Mouse (Mus musculus) forebrain, embryonic 15.5 days (tissue): ENCODE measurements around the gene Dgcr2. TPM values are rescaled to one million over a fixed set of nuclear protein-coding genes. Genes with fewer than 3 reads are reported as not detected.
A peak's percentile ranks its signal among the peaks of the same experiment; 100 is the strongest.

Source experiments
- ATAC-seq: fragments of 200-750 bp; cut with Nextera tagmentation; replicated peaks from 2 replicates; pipeline ENCODE4 v1.8.0; 2017; ENCODE audit warnings: mild to moderate bottlenecking, moderate TSS enrichment, moderate library complexity
- H3K27ac ChIP-seq: fragments of 300-500 bp; sonication (generic); replicated peaks from 2 replicates; pipeline ENCODE4 v1.5.1; 2015; ENCODE audit warnings: mild to moderate bottlenecking, inconsistent platforms
- H3K27me3 ChIP-seq: fragments of 300-500 bp; sonication (generic); 2 replicates; pipeline ENCODE4 v1.6.1; 2015; ENCODE audit warnings: inconsistent platforms
- H3K36me3 ChIP-seq: fragments of 300-500 bp; sonication (generic); 2 replicates; pipeline ENCODE4 v1.6.1; 2015; ENCODE audit warnings: mild to moderate bottlenecking, inconsistent platforms
- H3K4me1 ChIP-seq: fragments of 300-500 bp; sonication (generic); 2 replicates; pipeline ENCODE4 v1.6.1; 2015; ENCODE audit warnings: inconsistent platforms
- H3K4me2 ChIP-seq: fragments of 300-500 bp; sonication (generic); replicated peaks from 2 replicates; pipeline ENCODE4 v1.6.1; 2015; ENCODE audit warnings: mild to moderate bottlenecking, inconsistent platforms
- H3K4me3 ChIP-seq: fragments of 300-500 bp; sonication (generic); 2 replicates; pipeline ENCODE4 v1.5.1; 2015; ENCODE audit warnings: mild to moderate bottlenecking, inconsistent platforms
- H3K9ac ChIP-seq: fragments of 300-500 bp; sonication (generic); replicated peaks from 2 replicates; pipeline ENCODE4 v1.6.1; 2015; ENCODE audit warnings: mild to moderate bottlenecking, inconsistent platforms
- H3K9me3 ChIP-seq: fragments of 300-500 bp; sonication (generic); 2 replicates; pipeline ENCODE4 v1.6.1; 2016; ENCODE audit warnings: inconsistent platforms
- WGBS: fragments of 180-500 bp; shearing (Covaris S2); methylation state at CpG from one replicate; pipeline ENCODE4 v1.1.7; 2015; ENCODE audit warnings: mixed read lengths; 5-methylcytosine and 5-hydroxymethylcytosine counted together
- polyA plus RNA-seq: library from polyadenylated mRNA; unstranded; fragments of >200 nt; fragmentation: Nextera tagmentation; extraction: Ambion mirVana; gene quantifications from 2 replicates; pipeline ENCODE4 v1.2.1, GENCODE M21; 2015

Gene Dgcr2
- polyA plus RNA-seq, 1 experiment from 2014 or later = 99.8 TPM

DNA sequence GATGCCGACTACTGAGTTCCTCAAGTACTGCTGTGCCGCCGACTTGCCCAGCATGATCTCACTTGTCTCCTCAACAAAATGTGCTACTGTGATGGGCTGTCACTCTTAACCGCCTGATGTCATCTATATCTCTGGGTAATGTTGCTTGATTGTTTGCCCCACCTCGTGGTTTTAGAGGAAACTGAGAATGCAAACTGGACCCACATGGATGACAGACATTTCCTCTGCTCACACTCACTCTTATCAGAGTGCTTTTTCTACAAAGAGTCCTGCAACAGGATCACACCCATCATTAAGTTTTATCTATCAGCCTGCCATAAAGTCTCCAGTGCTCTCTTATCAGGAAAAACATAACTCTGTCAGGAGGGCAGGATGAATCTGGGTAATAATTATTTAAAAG lies 27.1 kb downstream of the Dgcr2 start:
- 92% methylated on average over 5 of the region's 5 CpGs for WGBS
- H3K27me3 ChIP-seq = no peaks in the 10 kb centered on the region
- no peak for ATAC-seq

DNA sequence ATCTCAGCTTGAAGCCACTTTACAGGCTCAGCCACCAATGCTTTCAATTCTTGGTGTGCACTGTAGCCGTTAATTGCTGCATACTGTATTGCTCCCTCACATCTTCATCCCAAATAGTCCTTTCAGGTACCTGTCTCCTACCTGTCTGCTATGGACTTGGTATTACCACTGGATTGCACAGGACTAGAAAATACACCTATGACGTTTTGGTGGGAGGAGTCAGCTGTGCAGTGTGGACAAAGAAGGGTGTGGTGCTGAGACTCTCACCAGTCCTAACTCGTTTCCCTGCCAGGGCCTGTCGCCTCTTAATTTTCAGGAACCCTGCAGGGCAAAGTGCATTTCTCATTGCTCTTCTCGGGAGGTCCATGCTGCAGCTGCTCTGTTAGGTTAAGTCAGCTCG lies 32.6 kb downstream of the Dgcr2 start:
- Histone ChIP-seq H3K4me3 (no peak overlapping the region), H3K27me3 (no peaks in the 10 kb centered on the region), H3K9me3 (no peaks in the 10 kb centered on the region), H3K4me2 (no peak overlapping the region), H3K27ac (no peak overlapping the region), H3K4me1 (no peaks in the 10 kb centered on the region), H3K9ac (no peak overlapping the region), H3K36me3 (peaks cover 11% of the 10 kb centered on the region; the same call in 1 of the 2 replicates)
- WGBS = 73% methylated on average over 6 of the region's 6 CpGs
- no peak for ATAC-seq

More for the DNA sequence above, 27.1 kb downstream of the Dgcr2 start:
- Histone ChIP-seq H3K4me2 (no peak overlapping the region), H3K27ac (no peak overlapping the region), H3K4me3 (no peak overlapping the region), H3K9ac (no peak overlapping the region), H3K4me1 (no peaks in the 10 kb centered on the region), H3K36me3 (peaks cover 26% of the 10 kb centered on the region; the same call in 1 of the 2 replicates), H3K9me3 (no peaks in the 10 kb centered on the region)

DNA sequence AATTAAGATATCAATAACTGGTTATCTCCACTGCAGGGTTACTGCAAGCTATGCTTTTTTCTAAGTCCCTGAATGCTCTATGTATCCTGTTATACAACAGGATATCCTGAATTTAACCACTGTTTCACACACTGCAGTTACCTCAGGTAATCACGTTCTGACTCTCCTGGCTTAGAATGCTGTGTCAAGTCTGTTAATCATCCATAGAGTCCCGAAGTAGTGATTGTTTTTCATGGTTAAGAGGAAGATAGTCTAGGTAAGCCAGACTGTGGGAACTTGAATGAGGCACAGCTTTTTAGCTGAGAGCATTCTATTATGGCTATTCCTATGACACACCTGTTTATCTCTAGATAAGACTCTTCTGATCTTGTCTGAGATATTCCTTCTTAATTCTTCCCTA lies 33.1 kb downstream of the Dgcr2 start:
- H3K27me3 ChIP-seq = no peaks in the 10 kb centered on the region
- WGBS = 92% methylated on average over 2 of the region's 2 CpGs
- ATAC-seq = no peak

DNA sequence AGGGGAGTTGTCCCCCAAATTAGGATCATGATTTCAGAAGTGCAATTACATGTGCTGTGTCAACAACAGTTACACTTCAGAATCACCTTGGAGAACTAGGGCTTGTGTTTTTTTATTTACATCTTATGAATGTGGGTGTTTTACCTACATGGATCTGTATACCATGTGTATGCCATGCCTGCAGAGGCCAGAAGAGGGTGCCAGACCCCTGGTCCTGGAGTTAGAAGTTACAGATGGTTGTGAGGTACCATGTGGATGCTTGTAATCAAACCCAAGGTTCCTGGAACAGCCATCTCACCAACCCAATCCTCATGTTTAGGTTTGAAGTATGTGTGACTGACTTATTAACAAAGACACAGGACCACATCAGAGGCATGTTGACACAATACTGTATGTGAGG lies 39.8 kb downstream of the Dgcr2 start:
- no peak for ATAC-seq
- no peak overlapping the region for H3K9ac ChIP-seq
- H3K36me3 ChIP-seq = peaks cover 60% of the 10 kb centered on the region
- H3K4me2 ChIP-seq = no peak overlapping the region
- no peak overlapping the region for H3K27ac ChIP-seq
- no peaks in the 10 kb centered on the region for H3K27me3 ChIP-seq
- H3K4me3 ChIP-seq = no peak overlapping the region
- H3K9me3 ChIP-seq = no peaks in the 10 kb centered on the region
- no peaks in the 10 kb centered on the region for H3K4me1 ChIP-seq

More for the DNA sequence above, 33.1 kb downstream of the Dgcr2 start:
- Histone ChIP-seq H3K4me2 (no peak overlapping the region), H3K4me3 (no peak overlapping the region), H3K9me3 (no peaks in the 10 kb centered on the region), H3K36me3 (peaks cover 9% of the 10 kb centered on the region; the same call in 1 of the 2 replicates), H3K4me1 (no peaks in the 10 kb centered on the region), H3K27ac (no peak overlapping the region), H3K9ac (no peak overlapping the region)

DNA sequence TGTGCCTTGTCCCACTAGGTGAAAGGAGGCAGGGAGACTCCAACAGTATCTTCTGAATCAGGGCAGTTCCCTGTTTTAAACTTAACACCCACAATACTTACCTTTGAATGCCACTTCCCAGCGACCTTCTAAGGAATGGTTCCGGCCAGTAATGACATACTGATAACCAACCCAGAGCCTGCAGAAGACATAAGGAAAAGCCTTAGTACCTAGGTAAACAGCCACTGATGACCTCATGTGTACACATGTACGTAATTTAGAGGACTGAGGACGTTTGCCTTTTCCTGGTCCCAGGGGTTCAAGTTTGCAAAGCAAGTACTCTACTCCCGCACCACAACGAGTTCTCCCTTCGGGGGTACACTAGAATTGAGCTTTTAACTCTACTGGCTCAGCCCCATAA lies 41.2 kb downstream of the Dgcr2 start:
- no peak overlapping the region for H3K9ac ChIP-seq
- no peak overlapping the region for H3K4me3 ChIP-seq
- no peaks in the 10 kb centered on the region for H3K9me3 ChIP-seq
- no peak overlapping the region for H3K4me2 ChIP-seq
- H3K27ac ChIP-seq = no peak overlapping the region
- no peaks in the 10 kb centered on the region for H3K27me3 ChIP-seq
- ATAC-seq = no peak
- WGBS = 93% methylated on average over 7 of the region's 7 CpGs
- H3K4me1 ChIP-seq = no peaks in the 10 kb centered on the region
- H3K36me3 ChIP-seq = peaks cover 72% of the 10 kb centered on the region

DNA sequence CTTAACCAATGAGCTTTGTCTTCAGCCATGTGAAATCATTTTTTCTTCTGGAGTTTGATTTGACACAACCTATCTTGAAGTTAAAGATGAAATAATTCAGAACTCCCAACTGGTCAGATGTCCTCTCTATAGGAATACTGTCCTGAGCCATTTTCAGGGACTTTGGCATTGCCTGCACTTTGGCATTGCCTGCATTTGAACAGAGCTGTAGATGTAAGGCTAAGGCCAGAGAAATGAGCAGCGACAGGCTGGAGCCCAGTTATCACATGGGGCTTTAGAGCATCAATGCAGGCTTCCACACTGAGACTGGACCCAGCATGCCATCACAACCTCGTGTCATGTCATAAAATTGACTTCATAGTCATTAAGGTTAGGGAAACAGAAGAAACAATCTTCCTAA lies 45.1 kb downstream of the Dgcr2 start:
- no peaks in the 10 kb centered on the region for H3K9me3 ChIP-seq
- peaks cover 82% of the 10 kb centered on the region for H3K36me3 ChIP-seq
- H3K27me3 ChIP-seq = no peaks in the 10 kb centered on the region
- H3K27ac ChIP-seq = no peak overlapping the region
- H3K4me2 ChIP-seq = no peak overlapping the region
- no peaks in the 10 kb centered on the region for H3K4me1 ChIP-seq
- WGBS = 98% methylated on average over 2 of the region's 2 CpGs
- no peak overlapping the region for H3K4me3 ChIP-seq
- no peak for ATAC-seq
- no peak overlapping the region for H3K9ac ChIP-seq

DNA sequence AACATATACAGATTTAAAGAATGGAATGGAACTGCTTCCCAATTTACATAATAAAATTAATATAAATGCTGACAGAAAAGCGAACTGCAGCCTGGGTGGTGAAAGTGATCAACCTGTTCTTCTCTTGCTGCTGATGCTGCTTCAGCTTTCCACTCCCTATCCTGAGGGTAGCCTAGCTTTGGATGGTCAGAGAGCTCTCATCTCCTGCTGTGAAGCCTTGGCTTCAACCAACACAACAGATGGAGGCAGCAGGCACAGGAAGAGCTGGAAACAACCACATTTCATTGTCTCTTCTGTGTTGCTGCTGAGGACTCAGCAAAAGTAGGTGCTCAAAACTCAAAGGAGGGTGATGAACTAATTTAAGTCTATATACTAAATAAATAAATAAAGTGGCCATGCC lies 46.5 kb downstream of the Dgcr2 start:
- H3K27ac ChIP-seq = no peak overlapping the region
- no peaks in the 10 kb centered on the region for H3K9me3 ChIP-seq
- ATAC-seq = no peak
- H3K9ac ChIP-seq = no peak overlapping the region
- H3K36me3 ChIP-seq = peaks cover 80% of the 10 kb centered on the region
- H3K4me2 ChIP-seq = no peak overlapping the region
- no peaks in the 10 kb centered on the region for H3K4me1 ChIP-seq
- 100% methylated on average over 1 of the region's 1 CpGs for WGBS
- H3K4me3 ChIP-seq = no peak overlapping the region
- no peaks in the 10 kb centered on the region for H3K27me3 ChIP-seq

DNA sequence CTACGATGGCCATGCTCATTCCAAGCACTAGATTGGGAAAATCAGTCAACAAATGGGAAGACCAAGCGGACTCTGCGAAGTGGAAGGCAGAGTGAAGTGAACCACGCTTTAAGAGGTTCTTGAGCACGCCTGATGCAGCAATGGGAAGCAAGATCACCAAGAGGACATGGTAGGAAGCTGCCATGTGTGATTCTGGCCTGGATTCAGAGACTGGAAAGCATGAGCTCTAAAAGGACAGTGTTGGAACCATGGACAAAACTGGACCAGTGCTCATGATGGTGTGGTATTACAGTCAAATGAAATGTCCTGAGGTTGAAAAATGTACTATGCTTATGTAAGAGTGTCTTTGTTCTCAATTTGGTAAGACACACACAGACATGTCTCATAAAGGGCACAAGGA lies 47.0 kb downstream of the Dgcr2 start:
- H3K4me3 ChIP-seq = no peak overlapping the region
- H3K4me1 ChIP-seq = no peaks in the 10 kb centered on the region
- peaks cover 80% of the 10 kb centered on the region for H3K36me3 ChIP-seq
- H3K9me3 ChIP-seq = no peaks in the 10 kb centered on the region
- 96% methylated on average over 5 of the region's 5 CpGs for WGBS
- H3K4me2 ChIP-seq = no peak overlapping the region
- no peak overlapping the region for H3K9ac ChIP-seq
- ATAC-seq = no peak
- H3K27ac ChIP-seq = no peak overlapping the region
- no peaks in the 10 kb centered on the region for H3K27me3 ChIP-seq

DNA sequence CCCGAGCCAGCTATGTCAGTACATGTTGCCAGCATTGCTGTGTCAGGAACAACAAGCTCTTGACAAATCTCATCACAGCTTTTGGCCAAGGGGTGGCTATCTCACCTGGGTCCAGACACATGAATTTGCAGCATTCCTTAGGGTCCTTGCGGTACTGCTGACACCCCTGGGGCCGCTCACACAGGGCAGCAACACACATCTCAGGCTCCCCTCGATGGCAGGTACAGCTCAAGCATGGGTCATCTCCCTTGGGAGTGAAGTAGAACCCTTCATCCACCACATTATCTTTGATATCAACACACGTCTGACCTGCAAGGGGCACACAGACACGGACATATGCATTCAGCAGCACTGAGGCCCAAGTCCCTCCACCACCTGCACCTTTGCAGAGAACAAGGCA lies 48.9 kb downstream of the Dgcr2 start:
- H3K36me3 ChIP-seq = peaks cover 83% of the 10 kb centered on the region
- ATAC-seq = no peak

DNA sequence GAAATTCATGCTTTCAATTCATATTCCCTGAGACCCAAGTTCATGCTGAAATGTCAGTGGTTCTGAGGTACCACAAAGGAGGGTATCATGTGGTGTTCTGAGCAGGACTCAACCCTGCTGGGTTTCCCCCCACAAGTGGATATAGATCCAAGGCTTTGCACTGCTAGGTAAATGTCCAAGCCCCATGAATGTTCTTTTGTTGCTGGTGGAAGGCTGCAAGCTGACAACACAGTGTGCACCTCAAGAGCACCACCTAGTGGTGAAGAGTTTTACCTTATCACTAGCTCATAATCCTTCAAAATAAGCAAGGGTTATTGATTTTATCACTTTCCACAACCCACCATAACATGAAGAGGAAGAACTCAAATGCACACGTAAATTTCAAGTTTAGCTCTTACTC lies 49.4 kb downstream of the Dgcr2 start:
- Histone ChIP-seq H3K4me1 (no peaks in the 10 kb centered on the region), H3K4me2 (no peak overlapping the region), H3K27ac (peak overlapping the region; percentile 19; the same call in 1 of the 2 replicates), H3K27me3 (no peaks in the 10 kb centered on the region), H3K9ac (no peak overlapping the region), H3K36me3 (peaks cover 83% of the 10 kb centered on the region), H3K9me3 (no peaks in the 10 kb centered on the region), H3K4me3 (no peak overlapping the region)
- 23% methylated on average over 1 of the region's 1 CpGs for WGBS
- peak; percentile 62 for ATAC-seq

More for the DNA sequence above, 48.9 kb downstream of the Dgcr2 start:
- no peak overlapping the region for H3K9ac ChIP-seq
- no peaks in the 10 kb centered on the region for H3K9me3 ChIP-seq
- H3K4me3 ChIP-seq = no peak overlapping the region
- H3K27ac ChIP-seq = no peak overlapping the region; the same call in 1 of the 2 replicates
- no peaks in the 10 kb centered on the region for H3K4me1 ChIP-seq
- H3K4me2 ChIP-seq = no peak overlapping the region
- H3K27me3 ChIP-seq = no peaks in the 10 kb centered on the region
- WGBS = 88% methylated on average over 6 of the region's 6 CpGs

DNA sequence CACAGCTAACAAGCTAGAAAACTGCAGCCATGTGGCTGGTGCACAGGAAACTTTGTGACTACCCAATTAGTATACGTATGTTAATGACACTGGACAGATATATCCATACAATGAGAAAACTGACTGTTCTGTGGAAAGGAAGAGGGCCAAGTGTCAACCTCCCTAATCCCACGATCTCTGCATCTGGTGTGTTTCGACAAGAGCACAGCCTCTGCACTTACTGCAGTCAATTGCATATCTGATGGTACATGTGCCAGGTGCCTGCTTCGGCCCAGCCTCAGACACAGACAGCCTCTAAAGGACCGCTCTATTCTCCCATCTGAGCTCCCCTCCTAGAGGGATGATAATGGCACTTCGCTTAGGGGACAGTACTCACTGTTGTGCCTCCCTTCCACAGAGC lies 49.9 kb downstream of the Dgcr2 start:
- Histone ChIP-seq H3K9me3 (no peaks in the 10 kb centered on the region), H3K9ac (no peak overlapping the region), H3K36me3 (peaks cover 85% of the 10 kb centered on the region), H3K4me3 (no peak overlapping the region), H3K27ac (peak overlapping the region; percentile 19; the same call in 1 of the 2 replicates), H3K4me2 (no peak overlapping the region), H3K4me1 (no peaks in the 10 kb centered on the region), H3K27me3 (no peaks in the 10 kb centered on the region)
- 96% methylated on average over 6 of the region's 6 CpGs for WGBS
- ATAC-seq = peak; percentile 12; the same call in 1 of the 2 replicates

DNA sequence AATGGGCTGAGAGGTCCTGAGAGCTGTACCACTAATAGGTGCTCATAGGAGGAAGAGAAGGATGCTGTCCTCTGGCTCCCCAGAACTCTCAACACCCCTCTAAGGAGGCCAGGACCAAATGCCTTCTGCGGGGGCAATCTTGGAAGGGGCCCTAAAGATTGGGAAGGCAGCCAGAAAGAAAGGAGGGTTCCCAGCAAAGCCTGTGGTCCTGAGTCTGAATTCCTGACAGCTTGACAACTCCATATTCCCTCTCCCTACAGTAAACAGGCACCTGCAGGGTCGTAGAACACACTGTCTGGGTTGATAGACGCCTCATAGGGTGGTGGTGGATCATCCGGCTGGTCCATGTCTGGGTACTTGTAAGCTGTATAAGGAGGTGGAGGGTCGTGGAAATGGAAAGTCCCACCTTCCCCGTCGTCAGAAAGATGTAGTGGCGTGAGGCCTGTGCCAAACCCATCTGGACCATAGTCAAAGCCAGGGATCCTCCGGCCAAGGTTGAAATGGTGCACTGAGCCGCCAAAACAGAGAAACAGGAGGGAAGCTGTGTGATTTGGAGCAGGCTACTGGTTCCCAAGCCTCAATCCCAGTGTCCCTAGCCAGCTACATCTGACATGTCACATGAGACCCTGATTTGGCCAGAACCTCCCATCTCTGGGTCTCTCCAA lies 54.5 kb downstream of the Dgcr2 start:
- Histone ChIP-seq H3K4me1 (no peaks in the 10 kb centered on the region), H3K27ac (no peak overlapping the region), H3K36me3 (peaks cover 78% of the 10 kb centered on the region), H3K27me3 (no peaks in the 10 kb centered on the region), H3K4me3 (no peak overlapping the region), H3K9me3 (no peaks in the 10 kb centered on the region), H3K9ac (no peak overlapping the region), H3K4me2 (no peak overlapping the region)
- ATAC-seq = no peak
- WGBS = 86% methylated on average over 10 of the region's 10 CpGs

DNA sequence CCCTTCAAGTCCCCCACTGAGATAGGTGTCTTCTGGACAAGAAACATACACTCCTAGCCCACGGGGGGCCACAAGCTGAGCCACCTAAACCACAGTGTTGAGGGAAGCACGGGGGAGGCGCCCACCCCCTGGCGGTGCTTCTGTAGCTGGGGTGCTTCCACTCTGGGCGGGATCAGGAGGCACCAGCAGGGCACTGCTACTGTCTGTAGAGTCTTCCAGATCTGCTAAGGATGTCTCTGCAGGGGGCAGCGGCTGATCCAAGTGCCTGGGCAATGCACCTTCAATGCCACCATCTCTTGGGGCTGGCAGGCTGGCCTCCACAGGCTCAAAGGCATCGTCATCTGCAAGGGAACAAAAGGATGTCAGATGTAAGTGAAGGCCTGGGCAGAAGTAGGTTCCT lies 55.9 kb downstream of the Dgcr2 start:
- WGBS = 94% methylated on average over 7 of the region's 7 CpGs
- Histone ChIP-seq H3K9ac (no peak overlapping the region), H3K4me2 (no peak overlapping the region), H3K27me3 (no peaks in the 10 kb centered on the region), H3K27ac (no peak overlapping the region), H3K4me3 (no peak overlapping the region), H3K36me3 (peaks cover 70% of the 10 kb centered on the region), H3K9me3 (no peaks in the 10 kb centered on the region), H3K4me1 (no peaks in the 10 kb centered on the region)
- no peak for ATAC-seq
